Mouse (Mus musculus): ENCODE measurements around the gene Slc17a4. TPM values are rescaled to one million over a fixed set of nuclear protein-coding genes. Genes with fewer than 3 reads are reported as not detected.

Slc17a4 gene
- polyA plus RNA-seq (2015; fragmentation: Nextera tagmentation; extraction: Ambion mirVana), result 0.07 and 0.21 TPM in 2 replicates

DNA sequence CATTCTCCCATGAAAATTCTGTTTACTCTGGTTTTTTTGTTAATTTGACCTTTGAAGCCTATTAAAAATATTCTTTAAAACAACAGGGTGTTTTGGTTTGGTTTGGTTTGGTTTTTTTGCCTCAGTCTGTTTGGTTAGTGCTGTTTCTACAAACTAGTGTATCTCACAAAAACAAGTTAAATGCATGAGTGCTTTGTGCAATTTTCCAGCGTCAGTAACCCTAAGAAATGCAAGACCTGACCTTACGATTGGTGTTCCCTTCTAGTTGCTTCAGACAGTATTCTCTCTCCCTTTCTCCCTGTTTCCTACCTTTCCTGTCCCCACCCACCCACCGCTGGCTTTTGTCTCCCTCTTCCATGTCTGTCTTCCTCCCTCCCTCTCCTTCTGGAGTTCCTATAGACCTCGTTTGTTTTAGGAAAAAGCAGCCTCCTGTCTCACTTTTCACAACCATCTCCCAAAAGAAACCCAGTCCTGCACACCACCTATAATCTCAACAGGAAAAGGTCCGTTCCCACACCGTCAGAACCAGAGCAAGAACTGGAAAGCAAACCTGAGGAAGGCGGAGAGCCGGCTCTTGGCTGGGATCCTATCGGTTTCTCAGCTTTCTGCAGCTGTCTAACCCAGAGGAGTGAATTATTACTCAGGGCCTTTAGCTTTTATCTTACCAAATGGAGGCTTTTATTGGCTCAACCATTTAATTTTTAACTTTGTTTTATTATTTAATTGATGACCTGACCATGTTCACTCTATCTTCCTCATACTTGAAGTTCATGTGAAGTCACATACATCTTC is at the start of gene Slc17a4:
Gene Slc17a4, minus strand, starts transcription at position 634 of the 792 bp plus-strand sequence.
- H3K4me1 ChIP-seq (replicated peaks; ENCODE audit: control insufficient read depth, insufficient read depth), result no peaks in the 10 kb centered on the region
- no peaks in the 10 kb centered on the region for H3K36me3 ChIP-seq (ENCODE audit: control insufficient read depth, insufficient read depth, low read length)
- H3K4me3 ChIP-seq (ENCODE audit: low read depth, low read length), result no peak within 1 kb of the TSS
- DNase-seq (ENCODE audit: low spot score) (no peak), ATAC-seq (ENCODE audit: low FRiP score, low TSS enrichment) (no peak)
- H3K27ac ChIP-seq (replicated peaks), result no peak within 1 kb of the TSS
- H3K27me3 ChIP-seq (ENCODE audit: control insufficient read depth, insufficient read depth, low read length), result no peaks in the 10 kb centered on the region
- 46% methylated on average over 9 of the region's 9 CpGs for WGBS
- no peak within 1 kb of the TSS for H3K4me2 ChIP-seq (replicated peaks; ENCODE audit: low read depth)
- TF ChIP-seq CTCF (IDR thresholded peaks at IDR 0.05; ENCODE audit: low read depth) (no peak), EP300 (optimal IDR thresholded peaks at IDR 0.05) (no peak)
- no peaks in the 10 kb centered on the region for H3K9me3 ChIP-seq (ENCODE audit: control insufficient read depth, low read length)
- H3K9ac ChIP-seq (ENCODE audit: low read length), result no peak within 1 kb of the TSS

DNA sequence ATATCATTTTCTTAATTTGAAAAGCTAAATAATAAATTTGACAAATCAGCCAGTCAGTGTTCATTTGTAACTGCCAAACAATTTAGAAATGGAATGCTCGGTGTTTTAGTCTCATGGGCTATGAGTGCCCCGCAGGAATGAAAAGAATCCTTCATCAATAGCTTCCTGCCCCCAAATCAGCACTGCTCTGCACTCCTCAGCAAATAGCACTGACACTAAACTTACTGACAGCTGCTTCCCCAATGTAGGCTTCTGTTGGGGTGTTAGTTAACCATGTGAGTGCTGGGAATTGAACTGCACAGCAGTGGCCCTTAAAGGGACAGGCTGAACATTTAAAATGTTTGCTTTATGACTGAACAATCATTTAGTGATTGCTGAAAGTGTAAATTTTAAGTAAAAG is 45.0 kb upstream of the Slc17a4 start:
- H3K4me3 ChIP-seq (ENCODE audit: low read depth, low read length), result no peak overlapping the region
- DNase-seq (ENCODE audit: low spot score) (no peak), ATAC-seq (ENCODE audit: low FRiP score, low TSS enrichment) (no peak)
- no peak overlapping the region for H3K4me2 ChIP-seq (replicated peaks; ENCODE audit: low read depth)
- WGBS, result 7% methylated on average over 2 of the region's 2 CpGs
- H3K4me1 ChIP-seq (replicated peaks; ENCODE audit: control insufficient read depth, insufficient read depth), result no peaks in the 10 kb centered on the region
- H3K9ac ChIP-seq (ENCODE audit: low read length), result no peak overlapping the region
- H3K9me3 ChIP-seq (ENCODE audit: control insufficient read depth, low read length), result no peaks in the 10 kb centered on the region
- no peaks in the 10 kb centered on the region for H3K27me3 ChIP-seq (ENCODE audit: control insufficient read depth, insufficient read depth, low read length)
- no peak overlapping the region for H3K27ac ChIP-seq (replicated peaks)
- no peak for TF ChIP-seq CTCF (IDR thresholded peaks at IDR 0.05; ENCODE audit: low read depth)
- no peak for TF ChIP-seq EP300 (optimal IDR thresholded peaks at IDR 0.05)
- no peaks in the 10 kb centered on the region for H3K36me3 ChIP-seq (ENCODE audit: control insufficient read depth, insufficient read depth, low read length)

DNA sequence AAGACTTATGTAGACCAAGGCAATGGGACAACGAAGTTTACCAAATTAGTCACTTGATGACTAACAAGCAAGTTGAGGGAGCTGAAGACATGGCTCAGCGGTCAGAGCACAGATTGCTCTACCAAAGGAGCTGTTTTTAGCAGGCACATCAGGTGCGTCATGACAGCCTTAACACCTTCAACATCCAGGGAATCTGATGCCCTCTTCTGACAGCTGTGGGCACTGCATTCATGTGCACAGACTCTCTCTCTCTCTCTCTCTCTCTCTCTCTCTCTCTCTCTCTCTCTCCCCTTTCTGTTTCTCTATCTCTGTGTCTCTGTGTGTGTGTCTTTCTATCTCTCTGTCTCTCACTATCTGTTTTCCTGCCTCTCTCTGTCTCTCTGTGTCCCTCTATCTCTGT is 36.1 kb upstream of the Slc17a4 start:
- Histone ChIP-seq H3K4me2 (replicated peaks; ENCODE audit: low read depth) (no peak overlapping the region), H3K36me3 (ENCODE audit: control insufficient read depth, insufficient read depth, low read length) (no peaks in the 10 kb centered on the region), H3K27ac (replicated peaks) (no peak overlapping the region), H3K27me3 (ENCODE audit: control insufficient read depth, insufficient read depth, low read length) (no peaks in the 10 kb centered on the region), H3K4me3 (ENCODE audit: low read depth, low read length) (no peak overlapping the region), H3K9ac (ENCODE audit: low read length) (no peak overlapping the region), H3K9me3 (ENCODE audit: control insufficient read depth, low read length) (no peaks in the 10 kb centered on the region), H3K4me1 (replicated peaks; ENCODE audit: control insufficient read depth, insufficient read depth) (no peaks in the 10 kb centered on the region)
- 62% methylated on average over 3 of the region's 3 CpGs for WGBS
- ATAC-seq (ENCODE audit: low FRiP score, low TSS enrichment), result no peak
- peak; percentile 64 for TF ChIP-seq CTCF (IDR thresholded peaks at IDR 0.05; ENCODE audit: low read depth)
- no peak for TF ChIP-seq EP300 (optimal IDR thresholded peaks at IDR 0.05)
- DNase-seq (ENCODE audit: low spot score), result peak; percentile 31

DNA sequence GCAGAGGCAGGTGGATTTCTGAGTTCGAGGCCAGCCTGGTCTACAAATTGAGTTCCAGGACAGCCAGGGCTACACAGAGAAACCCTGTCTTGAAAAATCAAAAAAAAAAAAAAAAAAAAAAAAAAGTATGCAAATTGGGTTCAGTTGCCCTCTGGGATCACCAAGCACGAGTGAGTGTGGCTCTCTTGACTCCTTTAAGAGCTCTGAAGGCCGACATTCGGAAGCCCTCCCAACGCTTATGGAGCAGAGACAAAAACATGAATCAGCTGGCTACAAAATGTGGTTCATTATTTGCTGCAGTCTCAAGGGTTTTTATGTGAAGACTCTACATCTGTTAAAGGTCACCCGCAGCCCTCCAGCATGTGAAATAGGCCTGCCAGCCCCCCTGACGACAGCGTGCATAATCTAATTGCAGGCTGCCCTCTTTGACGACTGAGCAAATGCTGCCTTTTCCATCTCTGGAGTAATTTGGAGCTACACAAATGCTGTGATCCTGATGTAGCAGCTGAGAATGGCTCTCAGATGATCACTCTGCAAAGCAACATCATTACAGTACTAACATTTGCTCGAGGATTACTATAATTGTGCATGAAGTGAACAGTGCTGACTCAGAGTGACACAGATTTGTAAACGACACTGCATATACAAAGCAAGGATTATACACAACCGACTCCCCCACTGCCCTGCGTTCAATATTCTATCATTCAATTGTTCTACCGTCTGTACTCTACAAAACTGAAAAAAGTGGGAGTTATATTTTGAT is 34.9 kb upstream of the Slc17a4 start:
- Histone ChIP-seq H3K9ac (ENCODE audit: low read length) (no peak overlapping the region), H3K4me3 (ENCODE audit: low read depth, low read length) (no peak overlapping the region), H3K27me3 (ENCODE audit: control insufficient read depth, insufficient read depth, low read length) (no peaks in the 10 kb centered on the region), H3K4me2 (replicated peaks; ENCODE audit: low read depth) (no peak overlapping the region), H3K36me3 (ENCODE audit: control insufficient read depth, insufficient read depth, low read length) (no peaks in the 10 kb centered on the region), H3K9me3 (ENCODE audit: control insufficient read depth, low read length) (no peaks in the 10 kb centered on the region), H3K4me1 (replicated peaks; ENCODE audit: control insufficient read depth, insufficient read depth) (no peaks in the 10 kb centered on the region), H3K27ac (replicated peaks) (no peak overlapping the region)
- DNase-seq (ENCODE audit: low spot score) (no peak), ATAC-seq (ENCODE audit: low FRiP score, low TSS enrichment) (no peak)
- no peak for TF ChIP-seq EP300 (optimal IDR thresholded peaks at IDR 0.05)
- TF ChIP-seq CTCF (IDR thresholded peaks at IDR 0.05; ENCODE audit: low read depth), result no peak
- WGBS, result 55% methylated on average over 14 of the region's 14 CpGs

DNA sequence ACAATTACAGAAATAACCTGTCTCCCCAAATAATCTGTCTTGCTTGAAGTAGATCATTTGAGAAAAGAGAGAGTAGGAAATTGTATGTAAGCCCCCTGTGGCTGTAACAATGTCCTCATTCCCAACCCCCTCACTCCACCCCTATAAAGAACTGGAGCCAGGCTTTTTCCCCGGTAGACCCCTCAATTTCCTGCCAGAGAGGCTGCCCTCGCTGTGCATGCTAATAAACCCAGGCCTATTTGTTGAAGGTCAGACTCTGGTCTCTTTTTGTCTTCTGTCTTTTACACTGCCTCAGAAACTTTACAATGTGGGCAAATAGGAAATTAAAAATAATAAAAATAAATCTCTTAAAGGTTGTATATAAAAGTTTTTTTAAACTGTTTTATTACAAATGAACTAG is 31.4 kb upstream of the Slc17a4 start:
- TF ChIP-seq EP300 (optimal IDR thresholded peaks at IDR 0.05), result no peak
- TF ChIP-seq CTCF (IDR thresholded peaks at IDR 0.05; ENCODE audit: low read depth), result no peak
- no peak overlapping the region for H3K27ac ChIP-seq (replicated peaks)
- no peaks in the 10 kb centered on the region for H3K36me3 ChIP-seq (ENCODE audit: control insufficient read depth, insufficient read depth, low read length)
- H3K4me2 ChIP-seq (replicated peaks; ENCODE audit: low read depth), result no peak overlapping the region
- no peaks in the 10 kb centered on the region for H3K27me3 ChIP-seq (ENCODE audit: control insufficient read depth, insufficient read depth, low read length)
- DNase-seq (ENCODE audit: low spot score) (no peak), ATAC-seq (ENCODE audit: low FRiP score, low TSS enrichment) (no peak)
- no peaks in the 10 kb centered on the region for H3K4me1 ChIP-seq (replicated peaks; ENCODE audit: control insufficient read depth, insufficient read depth)
- no peak overlapping the region for H3K4me3 ChIP-seq (ENCODE audit: low read depth, low read length)
- WGBS, result 47% methylated on average over 2 of the region's 2 CpGs
- no peaks in the 10 kb centered on the region for H3K9me3 ChIP-seq (ENCODE audit: control insufficient read depth, low read length)
- H3K9ac ChIP-seq (ENCODE audit: low read length), result no peak overlapping the region

DNA sequence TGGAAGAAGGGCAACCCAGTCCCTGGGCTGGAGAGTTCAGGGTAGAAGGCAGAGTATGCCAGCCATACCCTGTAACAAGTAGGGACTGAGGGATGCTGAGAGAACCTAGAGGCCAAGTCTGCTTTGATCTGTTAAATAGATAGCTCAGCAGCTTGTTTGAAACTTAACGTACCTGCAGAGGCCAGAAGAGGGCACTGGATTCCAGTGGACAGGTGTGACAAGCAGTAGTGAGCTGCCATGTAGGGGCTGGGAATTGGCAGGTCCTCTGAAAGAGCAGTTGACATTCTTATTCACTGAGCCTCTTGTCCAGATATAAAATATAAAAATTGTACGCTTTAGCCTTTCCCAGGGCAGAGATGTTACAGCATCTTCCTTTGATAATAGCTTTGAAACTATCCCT is 28.1 kb upstream of the Slc17a4 start:
- no peaks in the 10 kb centered on the region for H3K4me1 ChIP-seq (replicated peaks; ENCODE audit: control insufficient read depth, insufficient read depth)
- no peaks in the 10 kb centered on the region for H3K9me3 ChIP-seq (ENCODE audit: control insufficient read depth, low read length)
- 49% methylated on average over 2 of the region's 2 CpGs for WGBS
- no peak for ATAC-seq (ENCODE audit: low FRiP score, low TSS enrichment)
- H3K4me3 ChIP-seq (ENCODE audit: low read depth, low read length), result no peak overlapping the region
- DNase-seq (ENCODE audit: low spot score), result no peak
- H3K27ac ChIP-seq (replicated peaks), result no peak overlapping the region
- no peak overlapping the region for H3K4me2 ChIP-seq (replicated peaks; ENCODE audit: low read depth)
- no peaks in the 10 kb centered on the region for H3K36me3 ChIP-seq (ENCODE audit: control insufficient read depth, insufficient read depth, low read length)
- no peaks in the 10 kb centered on the region for H3K27me3 ChIP-seq (ENCODE audit: control insufficient read depth, insufficient read depth, low read length)
- H3K9ac ChIP-seq (ENCODE audit: low read length), result no peak overlapping the region
- TF ChIP-seq EP300 (optimal IDR thresholded peaks at IDR 0.05) (no peak), CTCF (IDR thresholded peaks at IDR 0.05; ENCODE audit: low read depth) (peak; percentile 53)

All from stomach, postnatal 0 days (tissue).